Mouse (Mus musculus): Measurements from ENCODE around the gene Fbxo4. TPM values are rescaled to one million over a fixed set of nuclear protein-coding genes. Genes with fewer than 3 reads are reported as not detected.
A peak's percentile ranks its signal among the peaks of the same experiment; 100 is the strongest.

Fbxo4 gene
- total RNA-seq, 1 experiment from 2014 or later, result 70.4 TPM

DNA sequence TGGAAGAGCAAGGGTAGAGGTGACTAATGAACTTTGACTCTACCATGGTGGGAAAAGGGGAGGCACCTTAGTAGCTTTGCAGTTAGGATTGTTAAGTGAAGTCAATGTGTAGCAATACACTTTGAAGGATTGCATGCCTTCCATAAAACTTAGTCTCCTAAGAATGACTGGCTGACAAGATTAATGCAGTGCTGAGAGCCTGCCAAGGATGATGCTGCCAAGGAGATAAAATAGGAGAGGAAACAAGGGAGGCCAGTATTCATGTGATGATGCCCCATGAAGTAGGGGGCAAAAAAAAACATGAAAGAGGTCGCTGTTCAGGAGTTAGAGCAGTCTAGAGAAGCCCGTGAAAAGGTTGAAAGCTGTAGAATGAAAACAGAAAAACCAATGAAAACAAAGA, 5.5 kb upstream of the Fbxo4 start:
- ATAC-seq (replicated peaks; ENCODE audit: insufficient number of reproducible peaks, low FRiP score, low TSS enrichment, poor library complexity, severe bottlenecking), result no peak

DNA sequence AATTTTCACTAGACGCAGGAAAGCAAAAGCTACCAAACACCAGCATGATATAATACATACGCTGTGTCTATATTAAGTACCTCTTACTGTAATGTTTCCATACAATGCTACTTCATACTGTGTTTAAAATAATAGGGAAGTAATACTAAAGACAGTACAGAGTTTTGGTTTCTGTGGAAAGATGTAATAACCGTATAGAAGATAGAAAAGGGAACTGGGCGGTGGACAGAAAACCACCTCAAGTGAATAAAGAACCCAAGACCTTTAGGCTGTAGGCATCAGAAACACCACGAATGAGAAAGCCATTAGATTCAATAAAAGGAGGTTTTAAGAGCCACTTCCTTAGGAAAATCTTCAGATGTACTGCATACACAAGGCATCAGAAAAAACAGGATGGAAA, 3.4 kb upstream of the Fbxo4 start:
- peak; percentile 51 for ATAC-seq (replicated peaks; ENCODE audit: insufficient number of reproducible peaks, low FRiP score, low TSS enrichment, poor library complexity, severe bottlenecking)

GRCm38 (mm10) chr15:3979871-3980270, 498 bp upstream of the Fbxo4 start:
- ATAC-seq (replicated peaks; ENCODE audit: insufficient number of reproducible peaks, low FRiP score, low TSS enrichment, poor library complexity, severe bottlenecking), result no peak

DNA sequence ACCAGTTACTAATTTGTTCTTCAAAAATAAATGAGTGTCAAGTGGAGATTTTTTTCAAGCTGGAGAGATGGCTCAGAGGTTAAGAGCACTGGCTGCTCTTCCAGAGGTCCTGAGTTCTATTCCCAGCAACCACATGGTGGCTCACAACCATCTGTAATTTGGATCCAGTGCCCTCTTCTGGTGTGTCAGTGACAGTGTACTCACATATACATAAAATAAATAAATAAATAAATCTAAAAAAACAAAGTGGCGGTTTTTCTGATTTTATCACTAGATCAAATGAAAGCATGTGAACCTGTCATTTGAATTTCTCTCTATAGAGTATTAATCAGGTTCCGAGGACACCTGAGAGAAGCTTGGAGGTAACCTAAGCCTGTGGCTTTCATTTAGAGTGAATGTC, 1.1 kb downstream of the Fbxo4 start:
- ATAC-seq (replicated peaks; ENCODE audit: insufficient number of reproducible peaks, low FRiP score, low TSS enrichment, poor library complexity, severe bottlenecking), result no peak

DNA sequence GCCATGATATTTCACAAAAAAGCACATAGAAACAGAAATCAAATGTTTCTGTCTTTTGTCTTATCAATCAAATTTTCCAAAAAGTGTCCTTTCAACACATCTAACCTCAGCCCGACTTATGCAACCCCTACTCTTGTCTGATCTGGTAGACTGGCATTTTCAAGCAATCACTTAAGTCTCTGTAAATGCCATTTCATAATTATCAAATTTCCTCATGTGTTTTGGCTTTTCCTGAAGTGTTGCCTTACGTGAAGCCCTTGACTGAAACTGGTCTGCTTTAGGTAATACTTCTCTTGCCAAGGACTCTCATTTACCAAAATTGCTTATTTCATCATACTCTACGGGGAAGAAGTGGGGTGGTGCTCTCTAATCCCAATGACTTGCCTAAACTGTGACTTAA, 6.1 kb downstream of the Fbxo4 start:
- no peak for ATAC-seq (replicated peaks; ENCODE audit: insufficient number of reproducible peaks, low FRiP score, low TSS enrichment, poor library complexity, severe bottlenecking)

DNA sequence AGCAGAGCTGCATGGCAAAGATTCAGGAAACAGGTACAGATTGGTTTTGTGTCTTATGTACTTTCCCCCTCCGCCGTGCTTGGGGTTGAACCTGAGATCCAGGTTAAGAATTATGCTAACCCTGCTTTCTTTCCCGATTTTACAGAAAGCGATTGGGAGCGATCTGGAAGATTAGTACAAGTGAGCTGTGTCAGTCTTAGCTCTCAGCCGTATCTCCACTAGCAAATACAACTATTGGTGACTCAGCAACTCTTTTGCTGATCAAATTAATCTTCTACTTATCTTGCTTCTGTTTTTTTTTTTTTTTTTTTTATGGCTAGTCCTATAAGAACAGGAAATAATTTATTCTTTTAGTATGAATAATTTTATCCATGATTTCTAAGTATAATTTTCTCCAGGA, 9.2 kb downstream of the Fbxo4 start:
- ATAC-seq (replicated peaks; ENCODE audit: insufficient number of reproducible peaks, low FRiP score, low TSS enrichment, poor library complexity, severe bottlenecking), result no peak

- no peak for ATAC-seq (replicated peaks; ENCODE audit: insufficient number of reproducible peaks, low FRiP score, low TSS enrichment, poor library complexity, severe bottlenecking)
These were observed 9.6 kb downstream of the Fbxo4 start for GRCm38 (mm10) chr15:3969743-3970142.

GRCm38 (mm10) chr15:3962251-3962650, 17.1 kb downstream of the Fbxo4 start:
- no peak for ATAC-seq (replicated peaks; ENCODE audit: insufficient number of reproducible peaks, low FRiP score, low TSS enrichment, poor library complexity, severe bottlenecking)

DNA sequence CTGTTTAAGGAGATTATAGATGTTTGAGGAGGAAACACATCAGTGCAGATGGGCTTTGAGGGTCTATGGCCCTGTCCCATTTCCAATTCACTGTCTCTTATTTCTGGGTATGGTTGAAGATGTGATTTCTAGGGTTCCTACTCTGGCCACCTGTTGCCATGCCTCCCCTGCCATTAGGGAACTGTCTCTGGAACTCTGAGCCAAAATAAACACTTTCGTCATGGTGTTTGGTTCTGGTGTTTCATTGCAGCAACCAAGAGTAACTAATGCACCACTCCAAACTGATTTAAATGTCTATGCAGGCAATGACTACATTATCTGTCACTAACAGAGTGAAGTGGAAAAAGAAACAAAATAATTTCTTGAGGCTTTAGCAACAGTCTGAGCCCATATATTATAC, 19.3 kb downstream of the Fbxo4 start:
- ATAC-seq (replicated peaks; ENCODE audit: insufficient number of reproducible peaks, low FRiP score, low TSS enrichment, poor library complexity, severe bottlenecking), result no peak

DNA sequence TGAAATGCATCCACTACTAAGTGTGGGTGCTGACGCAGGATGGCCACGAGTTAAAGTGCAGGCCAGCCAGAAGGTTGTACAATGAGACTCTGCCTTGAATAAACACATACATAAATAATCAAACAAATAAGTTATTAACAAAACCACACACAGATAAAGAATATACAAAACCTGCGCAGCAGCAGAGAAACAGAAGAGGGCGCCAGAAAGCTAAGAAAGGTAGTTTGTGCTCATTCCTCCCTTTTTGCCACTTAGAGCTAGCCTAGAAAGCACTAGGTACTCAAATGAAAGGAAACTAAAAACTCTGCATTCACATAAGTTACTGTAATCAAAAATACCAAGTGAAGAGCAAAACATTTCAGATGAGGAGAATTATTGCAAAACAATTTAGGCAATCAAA, 21.4 kb downstream of the Fbxo4 start:
- 0 out of 2 replicates have a peak, but pooled peaks have one; percentile 50 for ATAC-seq (replicated peaks; ENCODE audit: insufficient number of reproducible peaks, low FRiP score, low TSS enrichment, poor library complexity, severe bottlenecking)

DNA sequence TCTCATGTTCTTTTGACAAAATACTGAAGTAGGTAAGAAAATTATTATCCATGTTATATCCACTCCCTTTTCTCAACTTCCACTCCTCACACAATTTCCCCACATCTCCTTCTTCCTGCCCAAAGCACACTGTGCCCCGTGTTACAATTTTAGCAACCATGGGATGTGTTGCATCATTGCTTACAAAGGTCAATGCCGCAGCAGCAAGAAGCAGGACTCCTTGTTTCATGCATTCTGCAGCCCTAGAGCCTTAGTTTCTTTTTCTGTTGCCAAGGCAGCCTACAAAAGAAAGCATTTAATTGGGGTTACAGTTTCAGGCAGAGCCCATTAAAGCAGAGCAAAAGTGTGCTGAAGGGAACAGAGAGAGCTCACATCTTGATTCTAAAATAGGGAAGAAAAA, 24.4 kb downstream of the Fbxo4 start:
- peak; percentile 66 for ATAC-seq (replicated peaks; ENCODE audit: insufficient number of reproducible peaks, low FRiP score, low TSS enrichment, poor library complexity, severe bottlenecking)

GRCm38 (mm10) chr15:3938132-3938531, 41.2 kb downstream of the Fbxo4 start:
- ATAC-seq (replicated peaks; ENCODE audit: insufficient number of reproducible peaks, low FRiP score, low TSS enrichment, poor library complexity, severe bottlenecking), result no peak

DNA sequence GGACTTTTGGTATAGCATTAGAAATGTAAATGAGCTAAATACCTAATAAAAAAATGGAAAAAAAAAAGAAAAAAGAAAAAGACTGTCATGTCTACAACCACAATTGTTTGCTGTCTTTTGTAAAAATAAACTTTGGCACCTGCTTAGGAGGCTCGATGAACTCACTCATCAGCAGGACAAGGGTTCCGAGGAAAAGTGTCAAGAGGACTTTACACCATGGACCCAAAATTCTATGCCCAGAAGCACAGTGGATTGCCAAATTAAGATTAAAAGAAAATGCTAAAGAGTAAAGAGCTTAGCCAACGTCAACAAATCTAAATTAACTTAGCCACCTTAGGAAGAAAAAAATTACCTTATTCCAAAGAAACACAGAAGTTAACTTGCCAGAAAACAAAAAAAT, 43.3 kb downstream of the Fbxo4 start:
- no peak for ATAC-seq (replicated peaks; ENCODE audit: insufficient number of reproducible peaks, low FRiP score, low TSS enrichment, poor library complexity, severe bottlenecking)

GRCm38 (mm10) chr15:3933466-3933865, 45.9 kb downstream of the Fbxo4 start:
- no peak for ATAC-seq (replicated peaks; ENCODE audit: insufficient number of reproducible peaks, low FRiP score, low TSS enrichment, poor library complexity, severe bottlenecking)

- no peak for ATAC-seq (replicated peaks; ENCODE audit: insufficient number of reproducible peaks, low FRiP score, low TSS enrichment, poor library complexity, severe bottlenecking)
These were observed 47.4 kb downstream of the Fbxo4 start for GRCm38 (mm10) chr15:3931931-3932330.

Other genes starting within 250 kb of the Fbxo4 start
- gene AW549877, start 16.2 kb upstream of the Fbxo4 start, total RNA-seq (2017), result 26.6 to 35.5 TPM (median 28.0 TPM) in 3 replicates
- 56.3 to 89.6 TPM (median 68.8 TPM) in 3 replicates for gene Oxct1, start 46.8 kb upstream of the Fbxo4 start, total RNA-seq (2017)